19 mouse cellular contexts compared by ENCODE assay signal in genomic region chr10:118780831-118781569, GRCm38 (mm10).
DNase-seq lines count a peak whose midpoint lies in the region; ATAC-seq and TF ChIP-seq lines count a peak whose summit lies in the region.
"Had no signal": no experiment of that assay in that cellular context is flagged by ENCODE, and none has a peak within 500 bp of the region (broad histone marks: within the 10 kb centered on the region; RNA-seq: fewer than 3 reads in every experiment).

No protein-coding gene starts in this region.

- H3K36me3 ChIP-seq in hindbrain, postnatal 0 days (ENCODE audit: insufficient read depth, low read length): no peaks in the 10 kb centered on the region
- no peaks in the 10 kb centered on the region for H3K36me3 ChIP-seq in hindbrain, embryonic 13.5 days
- no peaks in the 10 kb centered on the region for H3K36me3 ChIP-seq in lung, embryonic 14.5 days (ENCODE audit: insufficient read depth)
- H3K36me3 ChIP-seq: embryonic facial prominence, embryonic 13.5 days; heart, embryonic 15.5 days; midbrain, embryonic 13.5 days had no signal

- no peak for ATAC-seq in hindbrain, postnatal 0 days
- ATAC-seq in hindbrain, embryonic 13.5 days (ENCODE audit: low FRiP score): no peak
- ATAC-seq in lung, embryonic 14.5 days (ENCODE audit: insufficient read depth): no peak
- peak; percentile 30; the same call in 1 of the 2 replicates for ATAC-seq in megakaryocyte progenitor cell, adult 5-6 weeks (replicated peaks; ENCODE audit: poor library complexity)
- ATAC-seq: inflammation-experienced regulatory T-cells, adult 6 months; midbrain, embryonic 13.5 days had no signal

- H3K4me2 ChIP-seq in hindbrain, postnatal 0 days (ENCODE audit: low read depth, low read length): no peak overlapping the region
- no peak overlapping the region for H3K4me2 ChIP-seq in hindbrain, embryonic 13.5 days
- H3K4me2 ChIP-seq in lung, embryonic 14.5 days: no peak overlapping the region
- H3K4me2 ChIP-seq: embryonic facial prominence, embryonic 13.5 days; heart, embryonic 15.5 days; midbrain, embryonic 13.5 days had no signal

- no peaks in the 10 kb centered on the region for H3K9me3 ChIP-seq in hindbrain, postnatal 0 days (ENCODE audit: low read length)
- no peaks in the 10 kb centered on the region for H3K9me3 ChIP-seq in hindbrain, embryonic 13.5 days
- H3K9me3 ChIP-seq in lung, embryonic 14.5 days (ENCODE audit: low read depth, low read length): no peaks in the 10 kb centered on the region
- H3K9me3 ChIP-seq: heart, embryonic 15.5 days; midbrain, embryonic 13.5 days had no signal

- WGBS in hindbrain, postnatal 0 days: 89% methylated on average over 10 of the region's 10 CpGs
- 93% methylated on average over 10 of the region's 10 CpGs for WGBS in hindbrain, embryonic 13.5 days
- WGBS in lung, embryonic 14.5 days: 85% methylated on average over 10 of the region's 10 CpGs

- H3K4me3 ChIP-seq in hindbrain, postnatal 0 days (ENCODE audit: low read length): no peak overlapping the region
- H3K4me3 ChIP-seq in hindbrain, embryonic 13.5 days: no peak overlapping the region
- no peak overlapping the region for H3K4me3 ChIP-seq in lung, embryonic 14.5 days (ENCODE audit: low read depth, low read length)
- H3K4me3 ChIP-seq in cortical plate, adult 2 months (ENCODE audit: insufficient read depth, low read length): no peak overlapping the region
- H3K4me3 ChIP-seq: embryonic facial prominence, embryonic 13.5 days; heart, embryonic 15.5 days; midbrain, embryonic 13.5 days had no signal

- H3K9ac ChIP-seq in hindbrain, postnatal 0 days (replicated peaks; ENCODE audit: low read length): no peak overlapping the region
- H3K9ac ChIP-seq in hindbrain, embryonic 13.5 days: no peak overlapping the region
- H3K9ac ChIP-seq in lung, embryonic 14.5 days: no peak overlapping the region
- H3K9ac ChIP-seq: heart, embryonic 15.5 days; midbrain, embryonic 13.5 days had no signal

- H3K4me1 ChIP-seq in hindbrain, postnatal 0 days (ENCODE audit: insufficient read depth, low read length): no peaks in the 10 kb centered on the region
- H3K4me1 ChIP-seq in hindbrain, embryonic 13.5 days (replicated peaks): peaks cover 4% of the 10 kb centered on the region; the same call in 1 of the 2 replicates
- H3K4me1 ChIP-seq in lung, embryonic 14.5 days (ENCODE audit: insufficient read depth): no peaks in the 10 kb centered on the region
- H3K4me1 ChIP-seq in cortical plate, adult 2 months (ENCODE audit: control insufficient read depth, insufficient read depth, low read length): no peaks in the 10 kb centered on the region
- H3K4me1 ChIP-seq: embryonic facial prominence, embryonic 13.5 days; midbrain, embryonic 13.5 days had no signal

- no peak overlapping the region for H3K27ac ChIP-seq in hindbrain, postnatal 0 days
- no peak overlapping the region for H3K27ac ChIP-seq in hindbrain, embryonic 13.5 days
- no peak overlapping the region for H3K27ac ChIP-seq in lung, embryonic 14.5 days (ENCODE audit: low read depth)
- H3K27ac ChIP-seq in cortical plate, adult 2 months (ENCODE audit: insufficient read depth, low read length): no peak overlapping the region
- H3K27ac ChIP-seq: embryonic facial prominence, embryonic 13.5 days; heart, embryonic 15.5 days; macrophage; midbrain, embryonic 13.5 days had no signal

- peak; percentile 56 for TF ChIP-seq CTCF in hindbrain, postnatal 0 days (IDR thresholded peaks at IDR 0.05; ENCODE audit: low read depth)
- TF ChIP-seq CTCF in lung, embryonic 14.5 days (IDR thresholded peaks at IDR 0.05; ENCODE audit: low read depth): 0 out of 2 replicates have a peak, but pooled peaks have one; percentile 8
- 0 out of 2 replicates have a peak, but pooled peaks have one; percentile 11 for TF ChIP-seq CTCF in cortical plate, adult 2 months (IDR thresholded peaks at IDR 0.05; ENCODE audit: extremely low read depth, insufficient read depth, low read length)

- no peak for TF ChIP-seq POLR2A in cortical plate, adult 2 months (IDR thresholded peaks at IDR 0.05; ENCODE audit: extremely low read depth, insufficient read depth, low read length)

- H3K27me3 ChIP-seq in hindbrain, postnatal 0 days (ENCODE audit: insufficient read depth, low read length): no peaks in the 10 kb centered on the region
- H3K27me3 ChIP-seq in hindbrain, embryonic 13.5 days: no peaks in the 10 kb centered on the region
- H3K27me3 ChIP-seq in lung, embryonic 14.5 days (ENCODE audit: insufficient read depth, low read length): no peaks in the 10 kb centered on the region
- H3K27me3 ChIP-seq: embryonic facial prominence, embryonic 13.5 days; heart, embryonic 15.5 days; midbrain, embryonic 13.5 days had no signal

- no peak for DNase-seq in hindbrain, postnatal 0 days (ENCODE audit: low spot score)
- DNase-seq in lung, embryonic 14.5 days: no peak
- DNase-seq in lung, postnatal 10 days: no peak
- DNase-seq in cerebellum, postnatal 36 days: no peak
- DNase-seq in adrenal gland, adult (ENCODE audit: inconsistent age in 2 of 2, low spot score in 1 of 2): no peak
- DNase-seq: adrenal gland, adult 2 months; cerebellum, adult 8-10 months; kidney, postnatal 10 days; left cerebral cortex, postnatal 4 days; lung, adult 2 months; thymus, postnatal 4 days had no signal
